Mouse (Mus musculus): ENCODE results near the gene Tktl1. TPM values are rescaled to one million over a fixed set of nuclear protein-coding genes. Genes with fewer than 3 reads are reported as not detected.

Tktl1 gene
- polyA plus RNA-seq, 1 experiment from 2014 or later: not detected

- no peaks in the 10 kb centered on the region for H3K27me3 ChIP-seq
- peak; percentile 59; the same call in 1 of the 2 replicates for ATAC-seq (ENCODE audit: insufficient number of reproducible peaks, insufficient read depth, low FRiP score, low TSS enrichment, low read depth)
- H3K36me3 ChIP-seq: peaks cover 35% of the 10 kb centered on the region
- peak overlapping the region; percentile 65 for H3K4me2 ChIP-seq
- WGBS: 26% methylated on average over 2 of the region's 3 CpGs
- H3K9ac ChIP-seq: peak overlapping the region; percentile 83
- H3K4me3 ChIP-seq: peak overlapping the region; percentile 59
- peaks cover 11% of the 10 kb centered on the region for H3K4me1 ChIP-seq
- H3K27ac ChIP-seq: peak overlapping the region; percentile 93
- H3K9me3 ChIP-seq: no peaks in the 10 kb centered on the region
Observed at GRCm38 (mm10) chrX:74244614-74245083, 67.6 kb downstream of the Tktl1 start.

GRCm38 (mm10) chrX:74245107-74245506, 68.0 kb downstream of the Tktl1 start:
- Histone ChIP-seq H3K9me3 (no peaks in the 10 kb centered on the region), H3K27ac (peak overlapping the region; percentile 93), H3K4me2 (peak overlapping the region; percentile 65), H3K36me3 (peaks cover 30% of the 10 kb centered on the region), H3K4me1 (peaks cover 14% of the 10 kb centered on the region), H3K4me3 (peak overlapping the region; percentile 59), H3K27me3 (no peaks in the 10 kb centered on the region), H3K9ac (peak overlapping the region; percentile 83)
- ATAC-seq (ENCODE audit: insufficient number of reproducible peaks, insufficient read depth, low FRiP score, low TSS enrichment, low read depth): no peak
- 23% methylated on average over 1 of the region's 1 CpGs for WGBS

- peaks cover 25% of the 10 kb centered on the region for H3K36me3 ChIP-seq
- no peaks in the 10 kb centered on the region for H3K27me3 ChIP-seq
- peak overlapping the region; percentile 65 for H3K4me2 ChIP-seq
- no peaks in the 10 kb centered on the region for H3K9me3 ChIP-seq
- 28% methylated on average over 21 of the region's 21 CpGs for WGBS
- peak overlapping the region; percentile 83 for H3K9ac ChIP-seq
- H3K4me1 ChIP-seq: peaks cover 16% of the 10 kb centered on the region
- 0 out of 2 replicates have a peak, but pooled peaks have one; percentile 18 for ATAC-seq (ENCODE audit: insufficient number of reproducible peaks, insufficient read depth, low FRiP score, low TSS enrichment, low read depth)
- H3K27ac ChIP-seq: peak overlapping the region; percentile 93
- peak overlapping the region; percentile 59 for H3K4me3 ChIP-seq
Observed at GRCm38 (mm10) chrX:74245687-74246086, 68.6 kb downstream of the Tktl1 start.

GRCm38 (mm10) chrX:74246213-74246681, 69.2 kb downstream of the Tktl1 start:
- peak; percentile 88 for ATAC-seq (ENCODE audit: insufficient number of reproducible peaks, insufficient read depth, low FRiP score, low TSS enrichment, low read depth)
- Histone ChIP-seq H3K4me1 (peaks cover 16% of the 10 kb centered on the region), H3K9ac (peak overlapping the region; percentile 83), H3K4me3 (peak overlapping the region; percentile 59), H3K27ac (peak overlapping the region; percentile 93), H3K27me3 (no peaks in the 10 kb centered on the region), H3K4me2 (peak overlapping the region; percentile 65), H3K9me3 (no peaks in the 10 kb centered on the region), H3K36me3 (peaks cover 19% of the 10 kb centered on the region)
- 22% methylated on average over 35 of the region's 38 CpGs for WGBS

GRCm38 (mm10) chrX:74246693-74247092, 69.6 kb downstream of the Tktl1 start:
- H3K9me3 ChIP-seq: no peaks in the 10 kb centered on the region
- peak overlapping the region; percentile 92 for H3K27ac ChIP-seq
- peak overlapping the region; percentile 70 for H3K9ac ChIP-seq
- WGBS: 21% methylated on average over 15 of the region's 15 CpGs
- H3K4me2 ChIP-seq: peak overlapping the region; percentile 59
- H3K4me1 ChIP-seq: peaks cover 16% of the 10 kb centered on the region
- H3K4me3 ChIP-seq: peak overlapping the region; percentile 59
- ATAC-seq (ENCODE audit: insufficient number of reproducible peaks, insufficient read depth, low FRiP score, low TSS enrichment, low read depth): peak; percentile 4; the same call in 1 of the 2 replicates
- H3K36me3 ChIP-seq: peaks cover 15% of the 10 kb centered on the region
- H3K27me3 ChIP-seq: no peaks in the 10 kb centered on the region

GRCm38 (mm10) chrX:74248651-74249050, 71.6 kb downstream of the Tktl1 start:
- H3K4me1 ChIP-seq: peaks cover 8% of the 10 kb centered on the region
- peak overlapping the region; percentile 74; the same call in 1 of the 2 replicates for H3K9ac ChIP-seq
- no peaks in the 10 kb centered on the region for H3K36me3 ChIP-seq
- WGBS: 14% methylated on average over 3 of the region's 3 CpGs
- H3K9me3 ChIP-seq: no peaks in the 10 kb centered on the region
- H3K27ac ChIP-seq: peak overlapping the region; percentile 76
- H3K27me3 ChIP-seq: no peaks in the 10 kb centered on the region
- H3K4me2 ChIP-seq: peak overlapping the region; percentile 61
- peak overlapping the region; percentile 44 for H3K4me3 ChIP-seq
- ATAC-seq (ENCODE audit: insufficient number of reproducible peaks, insufficient read depth, low FRiP score, low TSS enrichment, low read depth): no peak

- ATAC-seq (ENCODE audit: insufficient number of reproducible peaks, insufficient read depth, low FRiP score, low TSS enrichment, low read depth): no peak
- Histone ChIP-seq H3K9ac (peak within 1 kb of the TSS; percentile 74), H3K4me3 (peak within 1 kb of the TSS; percentile 44), H3K4me2 (peak within 1 kb of the TSS; percentile 61), H3K36me3 (no peaks in the 10 kb centered on the region), H3K27me3 (no peaks in the 10 kb centered on the region), H3K9me3 (no peaks in the 10 kb centered on the region), H3K27ac (peak within 1 kb of the TSS; percentile 76), H3K4me1 (0 out of 2 replicates have a peak, but pooled peaks cover 4% of the 10 kb centered on the region)
- WGBS: 28% methylated on average over 38 of the region's 38 CpGs
Observed at GRCm38 (mm10) chrX:74249615-74250014, 72.6 kb downstream of the Tktl1 start, which contains the start of gene Flna. Gene Flna (minus strand): TSS chrX:74249820.

GRCm38 (mm10) chrX:74254153-74254887, 77.3 kb downstream of the Tktl1 start, which contains the start of gene Emd:
Gene Emd (plus strand): TSS chrX:74254687.
- 25% methylated on average over 39 of the region's 39 CpGs for WGBS
- peaks cover 21% of the 10 kb centered on the region for H3K36me3 ChIP-seq
- ATAC-seq (ENCODE audit: insufficient number of reproducible peaks, insufficient read depth, low FRiP score, low TSS enrichment, low read depth): peak; percentile 95
- H3K27me3 ChIP-seq: no peaks in the 10 kb centered on the region
- no peaks in the 10 kb centered on the region for H3K9me3 ChIP-seq
- H3K4me2 ChIP-seq: peak within 1 kb of the TSS; percentile 66
- H3K4me1 ChIP-seq: 0 out of 2 replicates have a peak, but pooled peaks cover 8% of the 10 kb centered on the region
- H3K27ac ChIP-seq: peak within 1 kb of the TSS; percentile 90
- H3K9ac ChIP-seq: peak within 1 kb of the TSS; percentile 78
- H3K4me3 ChIP-seq: peak within 1 kb of the TSS; percentile 56

- peaks cover 21% of the 10 kb centered on the region for H3K36me3 ChIP-seq
- WGBS: 30% methylated on average over 31 of the region's 31 CpGs
- H3K4me2 ChIP-seq: peak overlapping the region; percentile 66
- ATAC-seq (ENCODE audit: insufficient number of reproducible peaks, insufficient read depth, low FRiP score, low TSS enrichment, low read depth): no peak; the same call in 1 of the 2 replicates
- H3K4me1 ChIP-seq: 0 out of 2 replicates have a peak, but pooled peaks cover 6% of the 10 kb centered on the region
- H3K4me3 ChIP-seq: peak overlapping the region; percentile 56
- no peaks in the 10 kb centered on the region for H3K27me3 ChIP-seq
- peak overlapping the region; percentile 78 for H3K9ac ChIP-seq
- H3K27ac ChIP-seq: peak overlapping the region; percentile 90
- H3K9me3 ChIP-seq: no peaks in the 10 kb centered on the region
Observed at GRCm38 (mm10) chrX:74254888-74255565, 78.0 kb downstream of the Tktl1 start.

- no peaks in the 10 kb centered on the region for H3K27me3 ChIP-seq
- H3K9me3 ChIP-seq: no peaks in the 10 kb centered on the region
- 95% methylated on average over 3 of the region's 3 CpGs for WGBS
- no peak for ATAC-seq (ENCODE audit: insufficient number of reproducible peaks, insufficient read depth, low FRiP score, low TSS enrichment, low read depth)
- no peak overlapping the region for H3K27ac ChIP-seq
- 0 out of 2 replicates have a peak, but pooled peaks cover 4% of the 10 kb centered on the region for H3K4me1 ChIP-seq
- H3K4me2 ChIP-seq: no peak overlapping the region
- H3K4me3 ChIP-seq: no peak overlapping the region
- peaks cover 21% of the 10 kb centered on the region for H3K36me3 ChIP-seq
- H3K9ac ChIP-seq: no peak overlapping the region
Observed at GRCm38 (mm10) chrX:74257746-74258145, 80.7 kb downstream of the Tktl1 start.

Measured in embryonic facial prominence, embryonic 13.5 days (tissue).